Mouse (Mus musculus) left cerebral cortex, adult 8-10 months (tissue): Measurements from ENCODE around the gene Arhgef16. TPM values are rescaled to one million over a fixed set of nuclear protein-coding genes. Genes with fewer than 3 reads are reported as not detected.

ENCODE experiments used
- DNase-seq, 2 experiments: peaks; one replicate each; pipeline ENCODE4 v3.0.0; 2022; ENCODE audit warnings: low spot score in 2 of 2
- total RNA-seq, 4 experiments: library from RNA; stranded (reverse); gene quantifications; 2 replicates each; pipeline ENCODE4 v1.2.4; 2022

The Arhgef16 gene
- total RNA-seq, 4 experiments from 2014 or later, result 1.1 to 1.6 (median 1.2) TPM

DNA sequence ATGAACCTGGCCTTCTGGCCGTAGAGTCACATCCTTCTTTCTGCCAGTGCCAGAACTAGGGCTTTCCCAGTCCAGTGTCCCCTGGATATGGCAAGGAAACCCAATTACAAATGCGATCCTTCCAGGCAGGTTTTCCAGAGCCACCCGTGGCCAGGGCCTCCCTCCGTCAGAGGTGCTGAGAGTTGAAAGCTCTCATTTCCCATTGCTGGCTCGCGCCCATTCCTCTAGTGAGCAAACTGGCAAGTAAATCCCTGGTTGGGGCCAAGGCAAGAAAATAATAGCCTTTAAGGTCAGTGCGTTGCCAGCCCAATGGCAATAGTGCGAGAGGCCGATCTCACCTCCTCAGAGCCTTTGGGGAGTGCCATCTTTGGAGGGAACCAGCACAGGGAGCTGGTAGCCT is 71.9 kb downstream of the Arhgef16 start:
- DNase-seq, result no peak

Other genes with a start within 250 kb of the Arhgef16 start
- under 1 TPM; 0.51 to 0.83 (median 0.64) TPM for gene Trp73, start 161.5 kb downstream of the Arhgef16 start, total RNA-seq
- gene Wrap73, start 159.3 kb downstream of the Arhgef16 start, total RNA-seq, result 10 to 100 TPM; 27.0 to 36.1 (median 31.0) TPM
- 100 to 1,000 TPM; 167 to 191 (median 180) TPM for gene Tprgl, start 141.0 kb downstream of the Arhgef16 start, total RNA-seq
- gene Megf6, start 130.9 kb downstream of the Arhgef16 start, total RNA-seq, result 1 to 10 TPM; 6.2 to 7.9 (median 7.1) TPM
- gene B230104I21Rik, start 34.5 kb upstream of the Arhgef16 start, total RNA-seq, result not detected